Mouse (Mus musculus) heart, postnatal 0 days (tissue): ENCODE measurements around the gene Dnajc7.
"Not testable (repeated sequence)": the region's sequence is repeated elsewhere in the genome, so short reads cannot be mapped to it uniquely, and the experiment has no call there.

Experiments used
- CTCF ChIP-seq: IDR thresholded peaks from 2 replicates; pipeline ENCODE4 v1.5.1; 2016; ENCODE audit warnings: antibody characterized with exemption, control low read depth, low read depth
- EP300 ChIP-seq: IDR thresholded peaks from 2 replicates; pipeline ENCODE4 v1.6.1; 2016; ENCODE audit warnings: antibody characterized with exemption, low read depth

- TF ChIP-seq CTCF, EP300: not testable (repeated sequence)
Observed at GRCm38 (mm10) chr11:100582413-100582812, 37.6 kb downstream of the Dnajc7 start.
